7 mouse cellular contexts compared by ENCODE assay signal in the genomic region with DNA sequence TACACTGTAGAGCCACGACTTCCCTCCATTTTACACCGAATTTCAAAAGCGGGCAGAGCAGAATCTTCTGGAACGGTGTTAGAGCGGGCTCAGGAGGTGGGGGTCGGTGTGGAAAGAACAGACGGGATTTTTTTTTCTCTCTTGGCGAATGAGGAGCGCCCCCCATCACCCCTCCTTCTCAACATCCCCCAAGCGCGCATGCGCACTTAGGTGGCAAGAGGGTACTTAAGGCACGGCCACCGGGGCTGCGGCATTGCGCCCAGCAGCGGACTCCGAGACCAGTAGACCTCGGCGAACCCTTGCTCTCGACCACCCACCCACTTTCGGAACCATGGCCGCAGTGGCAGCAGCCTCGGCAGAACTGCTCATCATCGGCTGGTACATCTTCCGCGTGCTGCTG. TPM values are rescaled to one million over a fixed set of nuclear protein-coding genes. Genes with fewer than 3 reads are reported as not detected.
DNase-seq lines count a peak whose midpoint lies in the region; ATAC-seq and TF ChIP-seq lines count a peak whose summit lies in the region.

A gene (plus strand): TSS at position 221 of the 400 bp plus-strand sequence.

- peak within 1 kb of the TSS; percentile 21 for H3K4me3 ChIP-seq in cerebellum, adult 2 months (replicated peaks; ENCODE audit: insufficient read depth, low read depth, low read length)
- peak within 1 kb of the TSS; percentile 52 for H3K4me3 ChIP-seq in forebrain, postnatal 0 days (ENCODE audit: low read depth, low read length)
- peak within 1 kb of the TSS; percentile 57 for H3K4me3 ChIP-seq in midbrain, embryonic 14.5 days (replicated peaks; ENCODE audit: low read depth, low read length)

- peak; percentile 79 for ATAC-seq in forebrain, postnatal 0 days
- peak; percentile 68 for ATAC-seq in midbrain, embryonic 14.5 days (ENCODE audit: low FRiP score, low TSS enrichment)
- ATAC-seq in erythroid progenitor cell, adult 5-6 weeks (replicated peaks; ENCODE audit: low FRiP score, poor library complexity, severe bottlenecking), result no peak

- H3K27me3 ChIP-seq in cerebellum, adult 2 months (ENCODE audit: control insufficient read depth, insufficient read depth, low read length), result no peaks in the 10 kb centered on the region
- no peaks in the 10 kb centered on the region for H3K27me3 ChIP-seq in forebrain, postnatal 0 days (ENCODE audit: insufficient read depth, low read length)
- H3K27me3 ChIP-seq in midbrain, embryonic 14.5 days (ENCODE audit: control insufficient read depth, insufficient read depth, low read length), result no peaks in the 10 kb centered on the region

- peaks cover 27% of the 10 kb centered on the region; the same call in 1 of the 2 replicates for H3K36me3 ChIP-seq in forebrain, postnatal 0 days (ENCODE audit: insufficient read depth)
- peaks cover 43% of the 10 kb centered on the region for H3K36me3 ChIP-seq in midbrain, embryonic 14.5 days (ENCODE audit: control insufficient read depth, insufficient read depth, low read length)

- intact Hi-C loops in left cerebral cortex, postnatal 10 days (cut with DNase I), result no loop called here

- peak within 1 kb of the TSS; percentile 72 for H3K9ac ChIP-seq in forebrain, postnatal 0 days
- peak within 1 kb of the TSS; percentile 84 for H3K9ac ChIP-seq in midbrain, embryonic 14.5 days (replicated peaks; ENCODE audit: low read length)

- peak; percentile 35 for DNase-seq in ovary, adult 18-20 months (ENCODE audit: low spot score)
- DNase-seq in ovary, postnatal 14 days (ENCODE audit: low spot score), result no peak
- peak in 1 of 2 experiments; percentile 41 for DNase-seq in cerebellum, adult 2 months
- peak; percentile 95 for DNase-seq in forebrain, postnatal 0 days
- DNase-seq in left cerebral cortex, postnatal 10 days (ENCODE audit: extremely low spot score in 1 of 2, low spot score in 2 of 2), result peak; percentile 59 to 78
- DNase-seq in midbrain, embryonic 14.5 days, result peak; percentile 94

- TF ChIP-seq POLR2A in cerebellum, adult 2 months (IDR thresholded peaks at IDR 0.05; ENCODE audit: borderline replicate concordance, insufficient read depth, low read length), result no peak

- 55% methylated on average over 27 of the region's 27 CpGs for WGBS in cerebellum, adult 2 months
- WGBS in forebrain, postnatal 0 days, result 53% methylated on average over 27 of the region's 27 CpGs
- WGBS in midbrain, embryonic 14.5 days, result 39% methylated on average over 27 of the region's 27 CpGs

- no peak for TF ChIP-seq CTCF in cerebellum, adult 2 months (IDR thresholded peaks at IDR 0.05; ENCODE audit: borderline replicate concordance, insufficient read depth, low read depth, low read length)
- TF ChIP-seq CTCF in forebrain, postnatal 0 days (IDR thresholded peaks at IDR 0.05; ENCODE audit: low read depth), result no peak

- peaks cover 17% of the 10 kb centered on the region for H3K9me3 ChIP-seq in forebrain, postnatal 0 days (ENCODE audit: low read length)
- H3K9me3 ChIP-seq in midbrain, embryonic 14.5 days (ENCODE audit: control insufficient read depth, low read length), result peaks cover 38% of the 10 kb centered on the region

- H3K27ac ChIP-seq in cerebellum, adult 2 months (ENCODE audit: insufficient read depth, low read length), result no peak within 1 kb of the TSS
- H3K27ac ChIP-seq in forebrain, postnatal 0 days (ENCODE audit: low read depth, low read length), result peak within 1 kb of the TSS; percentile 86
- peak within 1 kb of the TSS; percentile 93 for H3K27ac ChIP-seq in midbrain, embryonic 14.5 days (replicated peaks; ENCODE audit: low read depth, low read length)

- peak within 1 kb of the TSS; percentile 64 for H3K4me2 ChIP-seq in forebrain, postnatal 0 days (ENCODE audit: low read depth)
- H3K4me2 ChIP-seq in midbrain, embryonic 14.5 days (ENCODE audit: low read length), result peak within 1 kb of the TSS; percentile 68

- H3K4me1 ChIP-seq in cerebellum, adult 2 months (ENCODE audit: control insufficient read depth, insufficient read depth, low read length), result peaks cover 26% of the 10 kb centered on the region
- H3K4me1 ChIP-seq in forebrain, postnatal 0 days (ENCODE audit: insufficient read depth), result peaks cover 6% of the 10 kb centered on the region; the same call in 1 of the 2 replicates
- peaks cover 14% of the 10 kb centered on the region for H3K4me1 ChIP-seq in midbrain, embryonic 14.5 days (ENCODE audit: control insufficient read depth, insufficient read depth, low read length)

RNA-seq across cellular contexts. Expression of the gene that starts here (rescaled TPM):
- 162 and 198 TPM in 2 replicates for polyA plus RNA-seq in cerebellum, adult 2 months (2012; rRNA removed)
- total RNA-seq in forebrain, postnatal 0 days (2014; rRNA removed), result 4,630 and 7,303 TPM in 2 replicates
- 6,353 and 7,049 TPM in 2 replicates for polyA plus RNA-seq in forebrain, postnatal 0 days (2015; fragmentation: Nextera tagmentation; extraction: Ambion mirVana)
- 100 to 1,000 TPM; 562 to 692 TPM for total RNA-seq in left cerebral cortex, postnatal 10 days (2021)
- polyA plus RNA-seq in midbrain, embryonic 14.5 days (2014; fragmentation: Nextera tagmentation; extraction: Ambion mirVana), result 7,465 and 9,945 TPM in 2 replicates
- not detected in 2 replicates for total RNA-seq in erythroid progenitor cell, adult 5-6 weeks (2015; ENCODE audit: low replicate concordance)
- total RNA-seq in erythroid progenitor cell, adult 5-6 weeks (2017; ENCODE audit: low replicate concordance), result not detected in 2 replicates

Comparison
In these comparisons a context has a peak if more than half of its experiments do, and no peak if none do; other contexts are left out.
1. RNA of the gene that starts here (total RNA-seq): 4,630 to 7,303 TPM in forebrain, postnatal 0 days and 562 to 692 TPM in left cerebral cortex, postnatal 10 days; not detected in erythroid progenitor cell, adult 5-6 weeks; every median in the first group is over 100 times any median in the second.
2. RNA of the gene that starts here (polyA plus RNA-seq): 7,465 to 9,945 TPM in midbrain, embryonic 14.5 days and 6,353 to 7,049 TPM in forebrain, postnatal 0 days; 162 to 198 TPM in cerebellum, adult 2 months; every median in the first group is over 10 times any median in the second.
3. Peak in every context shown above with its lines, with median percentiles within 50 percentile points of each other: H3K4me3 ChIP-seq.